Mouse (Mus musculus) spleen, embryonic (tissue): ENCODE results near the gene Cacna2d3.

ENCODE experiments used
- CTCF ChIA-PET: fragments of 350-600 bp; sonication (Branson Sonifier 250); formaldehyde crosslinking; loops from one replicate; lab custom pipeline; 2022; lab: Charles Lee

Cacna2d3 gene

GRCm38 (mm10) chr14:29267233-29267874 lies 454.3 kb downstream of the Cacna2d3 start:
- CTCF ChIA-PET: no interaction called here

- CTCF ChIA-PET: no interaction called here
These were observed 461.0 kb downstream of the Cacna2d3 start for GRCm38 (mm10) chr14:29260621-29261020.

- CTCF ChIA-PET: no interaction called here
These were observed 478.1 kb downstream of the Cacna2d3 start for GRCm38 (mm10) chr14:29243516-29243915.

GRCm38 (mm10) chr14:29238446-29238845 lies 483.2 kb downstream of the Cacna2d3 start:
- CTCF ChIA-PET: no interaction called here

- CTCF ChIA-PET: no interaction called here
These were observed 492.5 kb downstream of the Cacna2d3 start for GRCm38 (mm10) chr14:29228976-29229716.

- CTCF ChIA-PET: no interaction called here
These were observed 493.2 kb downstream of the Cacna2d3 start for GRCm38 (mm10) chr14:29228471-29228870.

GRCm38 (mm10) chr14:29227959-29228358 lies 493.7 kb downstream of the Cacna2d3 start:
- CTCF ChIA-PET: no interaction called here

GRCm38 (mm10) chr14:29225754-29226365 lies 495.8 kb downstream of the Cacna2d3 start:
- CTCF ChIA-PET: no interaction called here

- CTCF ChIA-PET: no interaction called here
These were observed 498.7 kb downstream of the Cacna2d3 start for GRCm38 (mm10) chr14:29223012-29223411.

- CTCF ChIA-PET: no interaction called here
These were observed 499.3 kb downstream of the Cacna2d3 start for GRCm38 (mm10) chr14:29222191-29222882.

GRCm38 (mm10) chr14:29216106-29216505 lies 505.6 kb downstream of the Cacna2d3 start:
- CTCF ChIA-PET: no interaction called here

GRCm38 (mm10) chr14:29204967-29205268 lies 516.7 kb downstream of the Cacna2d3 start:
- CTCF ChIA-PET: no interaction called here

GRCm38 (mm10) chr14:29204236-29204966 lies 517.3 kb downstream of the Cacna2d3 start:
- CTCF ChIA-PET: no interaction called here

GRCm38 (mm10) chr14:29196171-29196570 lies 525.5 kb downstream of the Cacna2d3 start:
- CTCF ChIA-PET: no interaction called here

GRCm38 (mm10) chr14:29191426-29191825 lies 530.2 kb downstream of the Cacna2d3 start:
- CTCF ChIA-PET: interaction anchor here (0.5 kb wide), 1 partner anchor 610 kb away, joined by 4 read pairs; no protein-coding TSS in a partner anchor

- CTCF ChIA-PET: no interaction called here
These were observed 537.9 kb downstream of the Cacna2d3 start for GRCm38 (mm10) chr14:29183730-29184129.

- CTCF ChIA-PET: no interaction called here
These were observed 542.2 kb downstream of the Cacna2d3 start for GRCm38 (mm10) chr14:29179397-29179888.

- CTCF ChIA-PET: no interaction called here
These were observed 542.8 kb downstream of the Cacna2d3 start for GRCm38 (mm10) chr14:29178695-29179396.

- CTCF ChIA-PET: no interaction called here
These were observed 546.9 kb downstream of the Cacna2d3 start for GRCm38 (mm10) chr14:29174762-29175161.

GRCm38 (mm10) chr14:29172207-29172606 lies 549.5 kb downstream of the Cacna2d3 start:
- CTCF ChIA-PET: no interaction called here

- CTCF ChIA-PET: no interaction called here
These were observed 557.0 kb downstream of the Cacna2d3 start for GRCm38 (mm10) chr14:29164653-29165030.
